Mouse (Mus musculus): ENCODE measurements around the gene Nfe2l1.
"Not testable (repeated sequence)": the region's sequence is repeated elsewhere in the genome, so short reads cannot be mapped to it uniquely, and the experiment has no call there.

Nfe2l1 gene

GRCm38 (mm10) chr11:96829813-96830538, at the start of gene Nfe2l1:
TSS of gene Nfe2l1 (minus strand) at chr11:96829968.
- peak; percentile 98 for DNase-seq (ENCODE audit: low read depth, low spot score)

- no peak for DNase-seq (ENCODE audit: low read depth, low spot score)
Measured at GRCm38 (mm10) chr11:96879359-96879758, 49.6 kb upstream of the Nfe2l1 start.

GRCm38 (mm10) chr11:96878715-96879114, 48.9 kb upstream of the Nfe2l1 start:
- no peak for DNase-seq (ENCODE audit: low read depth, low spot score)

- DNase-seq (ENCODE audit: low read depth, low spot score) = no peak
Measured at GRCm38 (mm10) chr11:96877071-96877470, 47.3 kb upstream of the Nfe2l1 start.

GRCm38 (mm10) chr11:96876300-96877040, 46.7 kb upstream of the Nfe2l1 start:
- DNase-seq (ENCODE audit: low read depth, low spot score) = no peak

GRCm38 (mm10) chr11:96875745-96876144, 46.0 kb upstream of the Nfe2l1 start:
- DNase-seq (ENCODE audit: low read depth, low spot score) = peak; percentile 74

GRCm38 (mm10) chr11:96875270-96875669, 45.5 kb upstream of the Nfe2l1 start:
- DNase-seq (ENCODE audit: low read depth, low spot score) = no peak

- no peak for DNase-seq (ENCODE audit: low read depth, low spot score)
Measured at GRCm38 (mm10) chr11:96873601-96874140, 43.9 kb upstream of the Nfe2l1 start.

GRCm38 (mm10) chr11:96872441-96873379, 42.9 kb upstream of the Nfe2l1 start:
- DNase-seq (ENCODE audit: low read depth, low spot score) = no peak

- DNase-seq (ENCODE audit: low read depth, low spot score) = peak; percentile 64
Measured at GRCm38 (mm10) chr11:96867149-96867548, 37.4 kb upstream of the Nfe2l1 start.

GRCm38 (mm10) chr11:96863206-96863995, 33.6 kb upstream of the Nfe2l1 start:
- no peak for DNase-seq (ENCODE audit: low read depth, low spot score)

- no peak for DNase-seq (ENCODE audit: low read depth, low spot score)
Measured at GRCm38 (mm10) chr11:96862534-96862933, 32.8 kb upstream of the Nfe2l1 start.

GRCm38 (mm10) chr11:96861878-96862289, 32.1 kb upstream of the Nfe2l1 start:
- DNase-seq (ENCODE audit: low read depth, low spot score) = peak; percentile 94

GRCm38 (mm10) chr11:96861446-96861845, 31.7 kb upstream of the Nfe2l1 start:
- no peak for DNase-seq (ENCODE audit: low read depth, low spot score)

- peak; percentile 77 for DNase-seq (ENCODE audit: low read depth, low spot score)
Measured at GRCm38 (mm10) chr11:96860564-96860963, 30.8 kb upstream of the Nfe2l1 start.

- DNase-seq (ENCODE audit: low read depth, low spot score) = peak; percentile 50
Measured at GRCm38 (mm10) chr11:96859635-96860034, 29.9 kb upstream of the Nfe2l1 start.

GRCm38 (mm10) chr11:96857446-96857845, 27.7 kb upstream of the Nfe2l1 start:
- no peak for DNase-seq (ENCODE audit: low read depth, low spot score)

- DNase-seq (ENCODE audit: low read depth, low spot score) = no peak
Measured at GRCm38 (mm10) chr11:96849681-96850467, 20.1 kb upstream of the Nfe2l1 start, which contains the start of gene Copz2. TSS of gene Copz2 (plus strand) at chr11:96849870.

GRCm38 (mm10) chr11:96849145-96849544, 19.4 kb upstream of the Nfe2l1 start:
- DNase-seq (ENCODE audit: low read depth, low spot score) = not testable (repeated sequence)

GRCm38 (mm10) chr11:96848694-96849093, 18.9 kb upstream of the Nfe2l1 start:
- no peak for DNase-seq (ENCODE audit: low read depth, low spot score)

All from CD4-positive helper T cell, adult 2 months (primary cell).